Mouse (Mus musculus) liver, embryonic 15.5 days (tissue): ENCODE results near the gene Irak4. TPM values are rescaled to one million over a fixed set of nuclear protein-coding genes. Genes with fewer than 3 reads are reported as not detected.

ENCODE experiments used
- ATAC-seq: fragments of 200-750 bp; cut with Nextera tagmentation; 2 replicates; pipeline ENCODE4 v1.8.0; 2017; ENCODE audit warnings: moderate number of reproducible peaks, mild to moderate bottlenecking, moderate library complexity; ENCODE audit not compliant: insufficient read depth
- H3K27ac ChIP-seq: fragments of 300-500 bp; sonication (generic); replicated peaks from 2 replicates; pipeline ENCODE4 v1.5.1; 2015; ENCODE audit warnings: mild to moderate bottlenecking, inconsistent platforms
- H3K27me3 ChIP-seq: fragments of 300-500 bp; sonication (generic); 2 replicates; pipeline ENCODE4 v1.6.1; 2015; ENCODE audit warnings: mild to moderate bottlenecking, inconsistent platforms
- H3K36me3 ChIP-seq: fragments of 300-500 bp; sonication (generic); replicated peaks from 2 replicates; pipeline ENCODE4 v1.6.1; 2015; ENCODE audit warnings: moderate library complexity, mild to moderate bottlenecking, inconsistent platforms
- H3K4me1 ChIP-seq: fragments of 300-500 bp; sonication (generic); replicated peaks from 2 replicates; pipeline ENCODE4 v1.6.1; 2015; ENCODE audit warnings: inconsistent platforms
- H3K4me2 ChIP-seq: fragments of 300-500 bp; sonication (generic); 2 replicates; pipeline ENCODE4 v1.6.1; 2015; ENCODE audit warnings: moderate library complexity, mild to moderate bottlenecking, inconsistent platforms
- H3K4me3 ChIP-seq: fragments of 300-500 bp; sonication (generic); replicated peaks from 2 replicates; pipeline ENCODE4 v1.5.1; 2015; ENCODE audit warnings: mild to moderate bottlenecking, inconsistent platforms
- H3K9ac ChIP-seq: fragments of 300-500 bp; sonication (generic); 2 replicates; pipeline ENCODE4 v1.6.1; 2015; ENCODE audit warnings: moderate library complexity, mild to moderate bottlenecking, inconsistent platforms
- H3K9me3 ChIP-seq: fragments of 300-500 bp; sonication (generic); replicated peaks from 2 replicates; pipeline ENCODE4 v1.6.1; 2016; ENCODE audit warnings: inconsistent platforms
- WGBS: fragments of 180-500 bp; shearing (Covaris S2); methylation state at CpG from one replicate; pipeline ENCODE4 v1.1.7; 2015; ENCODE audit warnings: mixed read lengths; ENCODE audit not compliant: insufficient replicate concordance; 5-methylcytosine and 5-hydroxymethylcytosine counted together
- polyA plus RNA-seq: library from polyadenylated mRNA; unstranded; fragments of >200 nt; fragmentation: Nextera tagmentation; extraction: Ambion mirVana; gene quantifications from 2 replicates; pipeline ENCODE4 v1.2.1, GENCODE M21; 2015

The Irak4 gene
- polyA plus RNA-seq, 1 experiment from 2014 or later = 3.6 TPM

GRCm38 (mm10) chr15:94565854-94566253 lies 22.4 kb downstream of the Irak4 start:
- 45% methylated on average over 9 of the region's 9 CpGs for WGBS
- no peak overlapping the region for H3K9ac ChIP-seq
- H3K36me3 ChIP-seq = no peaks in the 10 kb centered on the region

GRCm38 (mm10) chr15:94568496-94569182 lies 25.2 kb downstream of the Irak4 start:
- Histone ChIP-seq H3K36me3 (no peaks in the 10 kb centered on the region), H3K9ac (no peak overlapping the region), H3K27me3 (no peaks in the 10 kb centered on the region), H3K4me3 (no peak overlapping the region), H3K4me1 (0 out of 2 replicates have a peak, but pooled peaks cover 3% of the 10 kb centered on the region), H3K9me3 (no peaks in the 10 kb centered on the region), H3K27ac (no peak overlapping the region), H3K4me2 (no peak overlapping the region; the same call in 1 of the 2 replicates)
- WGBS = 67% methylated on average over 10 of the region's 10 CpGs
- peak; percentile 52; the same call in 1 of the 2 replicates for ATAC-seq

More at GRCm38 (mm10) chr15:94565854-94566253, 22.4 kb downstream of the Irak4 start:
- no peak overlapping the region for H3K27ac ChIP-seq
- no peak for ATAC-seq
- no peak overlapping the region for H3K4me2 ChIP-seq
- H3K4me3 ChIP-seq = no peak overlapping the region
- H3K9me3 ChIP-seq = no peaks in the 10 kb centered on the region
- 0 out of 2 replicates have a peak, but pooled peaks cover 3% of the 10 kb centered on the region for H3K4me1 ChIP-seq
- no peaks in the 10 kb centered on the region for H3K27me3 ChIP-seq

- no peaks in the 10 kb centered on the region for H3K9me3 ChIP-seq
- no peaks in the 10 kb centered on the region for H3K36me3 ChIP-seq
- ATAC-seq = no peak
- H3K27ac ChIP-seq = no peak overlapping the region
- no peaks in the 10 kb centered on the region for H3K27me3 ChIP-seq
- H3K9ac ChIP-seq = no peak overlapping the region
- 86% methylated on average over 4 of the region's 4 CpGs for whole genome bisulfite sequencing
- no peak overlapping the region for H3K4me3 ChIP-seq
- no peak overlapping the region for H3K4me2 ChIP-seq
- 0 out of 2 replicates have a peak, but pooled peaks cover 3% of the 10 kb centered on the region for H3K4me1 ChIP-seq
These were observed 28.1 kb downstream of the Irak4 start for GRCm38 (mm10) chr15:94571501-94571900.

- 75% methylated on average over 7 of the region's 8 CpGs for WGBS
- Histone ChIP-seq H3K4me2 (no peak overlapping the region), H3K4me3 (no peak overlapping the region), H3K9me3 (no peaks in the 10 kb centered on the region), H3K9ac (no peak overlapping the region), H3K36me3 (no peaks in the 10 kb centered on the region), H3K4me1 (0 out of 2 replicates have a peak, but pooled peaks cover 3% of the 10 kb centered on the region), H3K27ac (no peak overlapping the region), H3K27me3 (no peaks in the 10 kb centered on the region)
- ATAC-seq = no peak
These were observed 29.3 kb downstream of the Irak4 start for GRCm38 (mm10) chr15:94572746-94573145.

GRCm38 (mm10) chr15:94574566-94575268 lies 31.3 kb downstream of the Irak4 start:
- no peak overlapping the region for H3K4me2 ChIP-seq
- no peak for ATAC-seq
- H3K4me1 ChIP-seq = no peaks in the 10 kb centered on the region
- no peak overlapping the region for H3K27ac ChIP-seq
- H3K4me3 ChIP-seq = no peak overlapping the region
- H3K36me3 ChIP-seq = peaks cover 12% of the 10 kb centered on the region
- WGBS = 64% methylated on average over 4 of the region's 4 CpGs
- no peak overlapping the region for H3K9ac ChIP-seq
- no peaks in the 10 kb centered on the region for H3K27me3 ChIP-seq
- no peaks in the 10 kb centered on the region for H3K9me3 ChIP-seq

- Histone ChIP-seq H3K4me3 (no peak overlapping the region), H3K4me2 (no peak overlapping the region), H3K27ac (no peak overlapping the region), H3K27me3 (no peaks in the 10 kb centered on the region), H3K36me3 (peaks cover 77% of the 10 kb centered on the region), H3K4me1 (no peaks in the 10 kb centered on the region), H3K9ac (no peak overlapping the region), H3K9me3 (no peaks in the 10 kb centered on the region)
- WGBS = 74% methylated on average over 7 of the region's 7 CpGs
- no peak for ATAC-seq
These were observed 38.7 kb downstream of the Irak4 start for GRCm38 (mm10) chr15:94582000-94582593.

GRCm38 (mm10) chr15:94583153-94583552 lies 39.7 kb downstream of the Irak4 start:
- H3K4me2 ChIP-seq = no peak overlapping the region
- H3K27ac ChIP-seq = no peak overlapping the region
- peaks cover 75% of the 10 kb centered on the region for H3K36me3 ChIP-seq
- WGBS = 87% methylated on average over 10 of the region's 10 CpGs
- ATAC-seq = no peak
- H3K9ac ChIP-seq = no peak overlapping the region
- no peaks in the 10 kb centered on the region for H3K27me3 ChIP-seq
- no peak overlapping the region for H3K4me3 ChIP-seq
- peaks cover 6% of the 10 kb centered on the region for H3K4me1 ChIP-seq
- H3K9me3 ChIP-seq = no peaks in the 10 kb centered on the region

- Histone ChIP-seq H3K9me3 (no peaks in the 10 kb centered on the region), H3K9ac (no peak overlapping the region), H3K4me3 (no peak overlapping the region), H3K4me2 (no peak overlapping the region), H3K27me3 (no peaks in the 10 kb centered on the region), H3K4me1 (peaks cover 13% of the 10 kb centered on the region), H3K27ac (no peak overlapping the region), H3K36me3 (peaks cover 65% of the 10 kb centered on the region)
- WGBS = 76% methylated on average over 4 of the region's 4 CpGs
- no peak for ATAC-seq
These were observed 41.3 kb downstream of the Irak4 start for GRCm38 (mm10) chr15:94584738-94585137.

GRCm38 (mm10) chr15:94587826-94588715 lies 44.6 kb downstream of the Irak4 start:
- WGBS = 60% methylated on average over 9 of the region's 9 CpGs
- Histone ChIP-seq H3K27me3 (no peaks in the 10 kb centered on the region), H3K36me3 (peaks cover 34% of the 10 kb centered on the region), H3K4me1 (peaks cover 13% of the 10 kb centered on the region), H3K4me3 (peak overlapping the region; percentile 98), H3K4me2 (peak overlapping the region; percentile 66), H3K27ac (no peak overlapping the region), H3K9ac (no peak overlapping the region), H3K9me3 (no peaks in the 10 kb centered on the region)
- no peak for ATAC-seq

GRCm38 (mm10) chr15:94589219-94590075 lies 46.0 kb downstream of the Irak4 start, which contains the start of gene Twf1:
Gene Twf1, minus strand, starts transcription at chr15:94589889.
- Histone ChIP-seq H3K27me3 (no peaks in the 10 kb centered on the region), H3K36me3 (peaks cover 20% of the 10 kb centered on the region), H3K4me3 (peak within 1 kb of the TSS; percentile 98), H3K4me1 (peaks cover 13% of the 10 kb centered on the region), H3K27ac (peak within 1 kb of the TSS; percentile 80), H3K4me2 (peak within 1 kb of the TSS; percentile 66), H3K9ac (peak within 1 kb of the TSS; percentile 96), H3K9me3 (no peaks in the 10 kb centered on the region)
- under 1% methylated on average over 50 of the region's 70 CpGs for WGBS
- ATAC-seq = peak; percentile 100
